Mouse (Mus musculus) CH12.LX (cell line): ENCODE measurements around the gene Hspb11. TPM values are rescaled to one million over a fixed set of nuclear protein-coding genes. Genes with fewer than 3 reads are reported as not detected.
A peak's percentile ranks its signal among the peaks of the same experiment; 100 is the strongest.

Source experiments
- DNase-seq: peaks from one replicate; pipeline ENCODE4 v3.0.0-alpha.2; 2013; ENCODE audit errors: extremely low read depth
- H3K27ac ChIP-seq: 2 replicates; pipeline ENCODE4 v1.5.1; 2012; ENCODE audit warnings: low read depth, mild to moderate bottlenecking, control low read depth, moderate library complexity; ENCODE audit not compliant: insufficient read depth
- H3K27me3 ChIP-seq: replicated peaks from 2 replicates; pipeline ENCODE3; 2012; ENCODE audit warnings: inconsistent platforms
- H3K36me3 ChIP-seq, 2 experiments: replicated peaks in 1 of 2; 2 replicates each; pipeline versions ENCODE3 to v1.6.1; 2012; ENCODE audit warnings: inconsistent platforms in 1 of 2, low read length in 1 of 2, mild to moderate bottlenecking in 1 of 2, mixed read lengths in 1 of 2, moderate library complexity in 1 of 2; ENCODE audit not compliant: control insufficient read depth in 1 of 2, insufficient read depth in 1 of 2
- H3K4me1 ChIP-seq, 2 experiments: 2 replicates each; pipeline ENCODE4 v1.6.1; 2012; ENCODE audit warnings: inconsistent platforms in 1 of 2, moderate library complexity in 1 of 2; ENCODE audit not compliant: insufficient read depth in 2 of 2, control insufficient read depth in 1 of 2
- H3K4me2 ChIP-seq: 2 replicates; pipeline ENCODE4 v1.6.1; 2012; ENCODE audit warnings: low read depth, mild to moderate bottlenecking, control low read depth; ENCODE audit not compliant: poor library complexity, insufficient read depth, severe bottlenecking
- H3K4me3 ChIP-seq, 3 experiments: fragments of 150-350 bp in 1 of 3; sonication (generic) in 1 of 3; replicated peaks in 1 of 3; 2 replicates each; pipeline versions ENCODE3 to v1.5.1; 2011 to 2012; ENCODE audit warnings: low read depth in 2 of 3, low read length in 2 of 3, mild to moderate bottlenecking in 2 of 3, moderate library complexity in 2 of 3, control low read depth in 1 of 3, improper control_type of control experiment in 1 of 3, inconsistent platforms in 1 of 3, mixed read lengths in 1 of 3; ENCODE audit not compliant: poor library complexity in 1 of 3
- H3K79me2 ChIP-seq: replicated peaks from 2 replicates; pipeline ENCODE4 v1.6.1; 2012; ENCODE audit warnings: mild to moderate bottlenecking, moderate library complexity; ENCODE audit not compliant: control insufficient read depth, poor library complexity, insufficient read depth, severe bottlenecking; ENCODE audit errors: extremely low read depth
- H3K9ac ChIP-seq: 2 replicates; pipeline ENCODE4 v1.6.1; 2012; ENCODE audit warnings: low read depth, mild to moderate bottlenecking, control low read depth, moderate library complexity; ENCODE audit not compliant: insufficient read depth
- H3K9me3 ChIP-seq: replicated peaks from 2 replicates; pipeline ENCODE3; 2012; ENCODE audit warnings: low read length, inconsistent platforms, mixed read lengths
- BHLHE40 ChIP-seq: IDR thresholded peaks from 2 replicates; pipeline ENCODE4 v1.6.1; 2011; ENCODE audit warnings: mild to moderate bottlenecking, low read depth, low read length, improper control_type of control experiment
- CTCF ChIP-seq, 2 experiments: IDR thresholded peaks in 1 of 2; conservative IDR thresholded peaks in 1 of 2; 2 replicates each; pipeline ENCODE4 v1.5.1; 2011 to 2012; ENCODE audit warnings: low read depth in 2 of 2, low read length in 2 of 2, improper control_type of control experiment in 1 of 2, inconsistent platforms in 1 of 2, mild to moderate bottlenecking in 1 of 2, moderate library complexity in 1 of 2
- ELF1 ChIP-seq: IDR thresholded peaks from 2 replicates; pipeline ENCODE4 v1.6.1; 2014; ENCODE audit warnings: low read depth, mild to moderate bottlenecking, inconsistent platforms, low read length, improper control_type of control experiment
- EP300 ChIP-seq: IDR thresholded peaks from 2 replicates; pipeline ENCODE4 v1.6.1; 2011; ENCODE audit warnings: low read length, improper control_type of control experiment
- GABPA ChIP-seq: IDR thresholded peaks from 2 replicates; pipeline ENCODE4 v1.6.1; 2012; ENCODE audit warnings: low read depth, low read length, improper control_type of control experiment, inconsistent platforms; ENCODE audit not compliant: insufficient replicate concordance
- IRF4 ChIP-seq: IDR thresholded peaks from 2 replicates; pipeline ENCODE4 v1.6.1; 2014; ENCODE audit warnings: low read depth, mild to moderate bottlenecking, inconsistent platforms, low read length, improper control_type of control experiment
- JUN ChIP-seq: IDR thresholded peaks from 2 replicates; pipeline ENCODE4 v1.6.1; 2011; ENCODE audit warnings: low read depth, mild to moderate bottlenecking, low read length, improper control_type of control experiment, moderate library complexity; ENCODE audit not compliant: insufficient read depth
- MAZ ChIP-seq: IDR thresholded peaks from 2 replicates; pipeline ENCODE4 v1.6.1; 2012; ENCODE audit warnings: low read depth, mild to moderate bottlenecking, inconsistent platforms, low read length, improper control_type of control experiment, moderate library complexity
- NELFE ChIP-seq: IDR thresholded peaks from 2 replicates; pipeline ENCODE4 v1.6.1; 2011; ENCODE audit warnings: low read depth, low read length, improper control_type of control experiment
- POLR2A ChIP-seq: IDR thresholded peaks from 2 replicates; pipeline ENCODE4 v1.6.1; 2011; ENCODE audit warnings: low read depth, mild to moderate bottlenecking, improper control_type of control experiment, low read length
- RCOR1 ChIP-seq: conservative IDR thresholded peaks from 2 replicates; pipeline ENCODE4 v1.6.1; 2012; ENCODE audit warnings: low read depth, mild to moderate bottlenecking, inconsistent platforms, low read length, improper control_type of control experiment
- SIN3A ChIP-seq: IDR thresholded peaks from 2 replicates; pipeline ENCODE4 v1.6.1; 2012; ENCODE audit warnings: low read length, improper control_type of control experiment, inconsistent platforms
- SMC3 ChIP-seq: IDR thresholded peaks from 2 replicates; pipeline ENCODE4 v1.6.1; 2011; ENCODE audit warnings: low read depth, low read length, improper control_type of control experiment
- TBP ChIP-seq: conservative IDR thresholded peaks from 2 replicates; pipeline ENCODE4 v1.6.1; 2011; ENCODE audit warnings: low read depth, low read length, improper control_type of control experiment
- TCF12 ChIP-seq: IDR thresholded peaks from 2 replicates; pipeline ENCODE4 v1.6.1; 2014; ENCODE audit warnings: low read depth, mild to moderate bottlenecking, inconsistent platforms, low read length, improper control_type of control experiment
- UBTF ChIP-seq: IDR thresholded peaks from 2 replicates; pipeline ENCODE4 v1.6.1; 2012; ENCODE audit warnings: low read depth, mild to moderate bottlenecking, inconsistent platforms, low read length, improper control_type of control experiment, moderate library complexity
- USF1 ChIP-seq: IDR thresholded peaks from 2 replicates; pipeline ENCODE4 v1.6.1; 2014; ENCODE audit warnings: low read depth, mild to moderate bottlenecking, inconsistent platforms, low read length, improper control_type of control experiment
- USF2 ChIP-seq: conservative IDR thresholded peaks from 2 replicates; pipeline ENCODE4 v1.6.1; 2011; ENCODE audit warnings: low read depth, low read length, improper control_type of control experiment
- ZKSCAN1 ChIP-seq: IDR thresholded peaks from 2 replicates; pipeline ENCODE4 v1.6.1; 2012; ENCODE audit warnings: low read depth, inconsistent platforms, low read length, improper control_type of control experiment, borderline replicate concordance
- ZNF384 ChIP-seq: IDR thresholded peaks from 2 replicates; pipeline ENCODE4 v1.6.1; 2012; ENCODE audit warnings: low read depth, low read length, improper control_type of control experiment, inconsistent platforms
- dilution Hi-C: fragments of 300-500 bp; cut with MboI; formaldehyde crosslinking; loops from 2 replicates; pipeline ENCODE4 v1.14.3; 2020; ENCODE audit warnings: low sequenced_read_pairs; ENCODE audit not compliant: extremely low pct_unique_long_range_greater_than_20kb, extremely low pct_ligation_motif_present
- in situ Hi-C: fragments of 300-500 bp; cut with MboI; formaldehyde crosslinking; loops from 3 replicates; pipeline ENCODE4 v1.14.3; 2019; ENCODE audit warnings: low sequenced_read_pairs, low pct_ligation_motif_present, low pct_unique_long_range_greater_than_20kb, mixed read lengths
- polyA plus RNA-seq: library from polyadenylated mRNA; unstranded; fragments of >175 nt; gene quantifications from 2 replicates; pipeline ENCODE4 v1.2.1, GENCODE M21; 2012; ENCODE audit warnings: low read depth; ENCODE audit not compliant: insufficient read length
- total RNA-seq, 2 experiments: library from RNA; depleted of rRNA; stranded (reverse); fragments of 300-350 nt in 1 of 2; fragments of >200 nt in 1 of 2; gene quantifications; 2 replicates each; pipeline ENCODE4 v1.2.3; 2012 to 2014

Gene Hspb11
- total and polyA plus RNA-seq, 3 experiments = 19.7 to 46.3 (median 38.7) TPM

- in situ Hi-C loops = no loop called here
- Histone ChIP-seq H3K36me3 (peaks cover 11 to 35% of the 10 kb centered on the region in 2 experiments), H3K79me2 (no peaks in the 10 kb centered on the region), H3K4me1 (peaks cover 8 to 12% of the 10 kb centered on the region in 2 experiments)
- no peak for DNase-seq
- TF ChIP-seq TBP (no peak), MAZ (no peak), RCOR1 (no peak), IRF4 (no peak), ELF1 (no peak), POLR2A (no peak), NELFE (no peak), JUN (no peak), SIN3A (no peak), UBTF (no peak)
- TF ChIP-seq, all 38 proteins: peak for 0
- H3K9ac ChIP-seq = no peak overlapping the region
- no peaks in the 10 kb centered on the region for H3K27me3 ChIP-seq
- no peak overlapping the region for H3K4me2 ChIP-seq
- dilution Hi-C loops = no loop called here
- H3K4me3 ChIP-seq = no peak overlapping the region
- no peak overlapping the region for H3K27ac ChIP-seq
- H3K9me3 ChIP-seq = no peaks in the 10 kb centered on the region
Measured at GRCm38 (mm10) chr4:107211936-107212335, 41.5 kb upstream of the Hspb11 start.

DNA sequence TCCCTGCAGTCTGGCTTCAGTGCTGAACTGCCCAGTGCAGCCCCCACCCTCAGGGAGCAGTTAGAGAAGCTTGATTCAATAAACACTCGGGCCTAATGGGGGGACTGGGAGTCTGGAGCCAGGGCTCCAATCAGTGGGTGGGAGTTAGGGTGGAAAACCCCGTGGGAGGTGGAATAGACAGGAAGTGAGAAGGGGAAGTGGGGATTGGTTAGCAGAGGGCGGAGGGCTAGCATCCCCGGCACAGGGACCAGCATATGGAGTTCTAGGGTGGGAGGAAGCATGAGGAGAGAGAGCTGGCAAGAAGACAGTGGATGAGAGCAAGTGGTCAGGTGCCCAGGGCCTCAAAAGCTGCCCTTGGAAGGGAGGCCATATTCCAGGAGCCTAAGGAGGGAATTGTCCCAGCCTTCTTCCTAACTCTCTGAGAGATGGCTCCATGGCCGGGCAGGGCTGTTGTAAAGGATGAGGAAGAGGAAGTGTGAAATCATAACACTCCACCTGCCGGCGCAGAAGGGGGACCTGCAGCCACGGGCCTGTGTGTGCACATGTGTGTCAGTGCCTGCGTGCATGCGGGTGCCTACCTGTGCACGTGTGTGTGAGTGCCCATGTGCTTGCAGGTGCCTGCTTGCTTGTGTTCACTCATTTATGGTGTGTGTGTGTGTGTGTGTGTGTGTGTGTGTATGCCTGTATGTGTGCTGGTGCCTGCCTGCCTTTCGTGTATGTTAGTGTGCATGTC, 39.9 kb upstream of the Hspb11 start:
- in situ Hi-C loops = no loop called here
- Histone ChIP-seq H3K36me3 (peaks cover 5 to 22% of the 10 kb centered on the region in 2 experiments), H3K27ac (no peak overlapping the region), H3K9ac (no peak overlapping the region), H3K27me3 (no peaks in the 10 kb centered on the region), H3K4me3 (peak overlapping the region in 1 of 3 experiments; percentile 29), H3K9me3 (no peaks in the 10 kb centered on the region), H3K79me2 (no peaks in the 10 kb centered on the region), H3K4me2 (no peak overlapping the region), H3K4me1 (peaks cover 8 to 16% of the 10 kb centered on the region in 2 experiments)
- peak; percentile 29 for DNase-seq
- dilution Hi-C loops = no loop called here
- no peak for TF ChIP-seq USF2
- TF ChIP-seq EP300 = no peak
- peak; percentile 52; the same call in 1 of the 2 replicates for TF ChIP-seq BHLHE40
- no peak for TF ChIP-seq TCF12
- TF ChIP-seq GABPA = no peak
- no peak for TF ChIP-seq ZNF384
- TF ChIP-seq USF1 = no peak
- TF ChIP-seq SMC3 = peak; percentile 20; the same call in 1 of the 2 replicates
- no peak for TF ChIP-seq ZKSCAN1
- TF ChIP-seq CTCF (conservative IDR thresholded peaks at IDR 0.05 in 1 of 2, IDR thresholded peaks at IDR 0.05 in 1 of 2; ENCODE audit: low read depth in 2 of 2, low read length in 2 of 2) = peak in 1 of 2 experiments; percentile 29; a peak in 1 of 4 replicates
